ENCODE assay signal across 25 mouse cellular contexts in genomic region chr17:30848086-30848485, GRCm38 (mm10). TPM values are rescaled to one million over a fixed set of nuclear protein-coding genes. Genes with fewer than 3 reads are reported as not detected.
"Had no signal": no experiment of that assay in that cellular context is flagged by ENCODE, and none has a peak within 500 bp of the region (broad histone marks: within the 10 kb centered on the region; RNA-seq: fewer than 3 reads in every experiment).

No protein-coding gene starts in this region.

- DNase-seq: gastrocnemius, postnatal 14 days; gastrocnemius, postnatal 36 days; heart, adult 11 months; heart, adult 2 months; heart, postnatal 14 days; heart, postnatal 4 days; kidney, adult 18-20 months; kidney, adult 9 months; kidney, postnatal 14 days; kidney, postnatal 36 days; layer of hippocampus, adult 9-11 months; layer of hippocampus, postnatal 36 days; left cerebral cortex, postnatal 4 days had no signal

- H3K4me1 ChIP-seq: heart, embryonic 13.5 days; heart, embryonic 15.5 days; hindbrain, embryonic 10.5 days; hindbrain, embryonic 12.5 days; intestine, embryonic 15.5 days; liver, embryonic 12.5 days had no signal

- H3K4me3 ChIP-seq: heart, adult 2 months; heart, embryonic 13.5 days; heart, embryonic 15.5 days; hindbrain, embryonic 10.5 days; hindbrain, embryonic 12.5 days; intestine, embryonic 15.5 days; kidney, embryonic 15.5 days; limb, embryonic 13.5 days; limb, embryonic 15.5 days; liver, embryonic 12.5 days had no signal

- H3K9me3 ChIP-seq: heart, embryonic 15.5 days; hindbrain, embryonic 10.5 days; intestine, embryonic 15.5 days; kidney, embryonic 15.5 days; limb, embryonic 13.5 days; limb, embryonic 15.5 days; liver, embryonic 12.5 days had no signal

- H3K27me3 ChIP-seq: heart, embryonic 13.5 days; heart, embryonic 15.5 days; hindbrain, embryonic 12.5 days; intestine, embryonic 15.5 days; kidney, embryonic 15.5 days; limb, embryonic 13.5 days; limb, embryonic 15.5 days; liver, embryonic 12.5 days had no signal

- H3K36me3 ChIP-seq: heart, embryonic 13.5 days; heart, embryonic 15.5 days; hindbrain, embryonic 10.5 days; hindbrain, embryonic 12.5 days; intestine, embryonic 15.5 days; kidney, embryonic 15.5 days; limb, embryonic 13.5 days; limb, embryonic 15.5 days; liver, embryonic 12.5 days had no signal

- ATAC-seq: hindbrain, embryonic 16.5 days; inflammation-experienced regulatory T-cells, adult 6 months; liver, embryonic 12.5 days had no signal

RNA-seq across cellular contexts. Expression of gene Glp1r, which starts 53.5 kb away (rescaled TPM):
- total RNA-seq: gastrocnemius, adult 8-10 months; gastrocnemius, postnatal 14 days; gastrocnemius, postnatal 36 days had no signal
